Mouse (Mus musculus) kidney, embryonic 15.5 days (tissue): Measurements from ENCODE around the gene Urah. TPM values are rescaled to one million over a fixed set of nuclear protein-coding genes. Genes with fewer than 3 reads are reported as not detected.

Experiments used
- ATAC-seq: fragments of 200-750 bp; cut with Nextera tagmentation; replicated peaks from 2 replicates; pipeline ENCODE4 v1.8.0; 2017; ENCODE audit warnings: moderate TSS enrichment; ENCODE audit not compliant: low FRiP score
- H3K27ac ChIP-seq: fragments of 300-500 bp; sonication (generic); 2 replicates; pipeline ENCODE4 v1.5.1; 2015; ENCODE audit warnings: mild to moderate bottlenecking, inconsistent platforms
- H3K27me3 ChIP-seq: fragments of 300-500 bp; sonication (generic); 2 replicates; pipeline ENCODE4 v1.6.1; 2015; ENCODE audit warnings: inconsistent platforms
- H3K36me3 ChIP-seq: fragments of 300-500 bp; sonication (generic); 2 replicates; pipeline ENCODE4 v1.6.1; 2015; ENCODE audit warnings: inconsistent platforms
- H3K4me1 ChIP-seq: fragments of 300-500 bp; sonication (generic); 2 replicates; pipeline ENCODE4 v1.6.1; 2015; ENCODE audit warnings: inconsistent platforms
- H3K4me2 ChIP-seq: fragments of 300-500 bp; sonication (generic); 2 replicates; pipeline ENCODE4 v1.6.1; 2015; ENCODE audit warnings: moderate library complexity, mild to moderate bottlenecking, inconsistent platforms
- H3K4me3 ChIP-seq: fragments of 300-500 bp; sonication (generic); replicated peaks from 2 replicates; pipeline ENCODE4 v1.5.1; 2015; ENCODE audit warnings: mild to moderate bottlenecking, inconsistent platforms
- H3K9ac ChIP-seq: fragments of 300-500 bp; sonication (generic); 2 replicates; pipeline ENCODE4 v1.6.1; 2015; ENCODE audit warnings: mild to moderate bottlenecking, inconsistent platforms
- H3K9me3 ChIP-seq: fragments of 300-500 bp; sonication (generic); replicated peaks from 2 replicates; pipeline ENCODE4 v1.6.1; 2016; ENCODE audit warnings: inconsistent platforms
- WGBS: fragments of 180-500 bp; shearing (Covaris S2); methylation state at CpG from one replicate; pipeline ENCODE4 v1.1.7; 2015; ENCODE audit warnings: mixed read lengths; 5-methylcytosine and 5-hydroxymethylcytosine counted together
- polyA plus RNA-seq: library from polyadenylated mRNA; unstranded; fragments of >200 nt; fragmentation: Nextera tagmentation; extraction: Ambion mirVana; gene quantifications from 2 replicates; pipeline ENCODE4 v1.2.1, GENCODE M21; 2015

Gene Urah
- polyA plus RNA-seq, 1 experiment from 2014 or later: 0.62 TPM

GRCm38 (mm10) chr7:140857550-140858505 is 23.0 kb downstream of the Urah start, which contains the start of gene Bet1l:
Bet1l (minus strand) TSS chr7:140857577.
- 32% methylated on average over 40 of the region's 40 CpGs for WGBS

GRCm38 (mm10) chr7:140858746-140859145 is 23.9 kb downstream of the Urah start:
- WGBS: 96% methylated on average over 8 of the region's 8 CpGs
- Histone ChIP-seq H3K4me2 (peak overlapping the region; percentile 100), H3K36me3 (peaks cover 65% of the 10 kb centered on the region), H3K27me3 (no peaks in the 10 kb centered on the region), H3K9me3 (no peaks in the 10 kb centered on the region), H3K4me3 (peak overlapping the region; percentile 92), H3K27ac (no peak overlapping the region), H3K4me1 (peaks cover 28% of the 10 kb centered on the region), H3K9ac (0 out of 2 replicates have a peak overlapping the region, but pooled peaks have one; percentile 93)
- no peak for ATAC-seq

More at GRCm38 (mm10) chr7:140857550-140858505, 23.0 kb downstream of the Urah start, which contains the start of gene Bet1l:
- ATAC-seq: peak; percentile 49
- Histone ChIP-seq H3K4me3 (peak within 1 kb of the TSS; percentile 92), H3K4me1 (peaks cover 28% of the 10 kb centered on the region), H3K4me2 (peak within 1 kb of the TSS; percentile 100), H3K9ac (peak within 1 kb of the TSS; percentile 93), H3K9me3 (no peaks in the 10 kb centered on the region), H3K27ac (peak within 1 kb of the TSS; percentile 95), H3K27me3 (no peaks in the 10 kb centered on the region), H3K36me3 (peaks cover 65% of the 10 kb centered on the region)

- Histone ChIP-seq H3K9ac (no peak overlapping the region), H3K9me3 (no peaks in the 10 kb centered on the region), H3K4me2 (no peak overlapping the region), H3K4me3 (no peak overlapping the region), H3K27ac (no peak overlapping the region), H3K27me3 (no peaks in the 10 kb centered on the region), H3K4me1 (peaks cover 23% of the 10 kb centered on the region), H3K36me3 (peaks cover 68% of the 10 kb centered on the region)
- no peak for ATAC-seq
- WGBS: 65% methylated on average over 6 of the region's 6 CpGs
Measured at GRCm38 (mm10) chr7:140859997-140860396, 25.2 kb downstream of the Urah start.

GRCm38 (mm10) chr7:140860728-140861127 is 25.9 kb downstream of the Urah start:
- Histone ChIP-seq H3K27ac (no peak overlapping the region), H3K27me3 (no peaks in the 10 kb centered on the region), H3K36me3 (peaks cover 75% of the 10 kb centered on the region), H3K9ac (no peak overlapping the region), H3K9me3 (no peaks in the 10 kb centered on the region), H3K4me3 (no peak overlapping the region), H3K4me2 (no peak overlapping the region), H3K4me1 (peaks cover 16% of the 10 kb centered on the region)
- 95% methylated on average over 5 of the region's 5 CpGs for WGBS
- no peak for ATAC-seq

- Histone ChIP-seq H3K4me2 (no peak overlapping the region), H3K9ac (no peak overlapping the region), H3K27ac (no peak overlapping the region), H3K36me3 (peaks cover 80% of the 10 kb centered on the region), H3K4me3 (no peak overlapping the region), H3K4me1 (no peaks in the 10 kb centered on the region), H3K27me3 (no peaks in the 10 kb centered on the region), H3K9me3 (no peaks in the 10 kb centered on the region)
- ATAC-seq: no peak
- WGBS: 85% methylated on average over 12 of the region's 12 CpGs
Measured at GRCm38 (mm10) chr7:140864761-140865160, 29.9 kb downstream of the Urah start.

- no peaks in the 10 kb centered on the region for H3K27me3 ChIP-seq
- H3K4me2 ChIP-seq: no peak overlapping the region
- H3K27ac ChIP-seq: no peak overlapping the region
- no peak for ATAC-seq
- H3K4me3 ChIP-seq: no peak overlapping the region
- H3K9me3 ChIP-seq: no peaks in the 10 kb centered on the region
- peaks cover 68% of the 10 kb centered on the region for H3K36me3 ChIP-seq
- no peak overlapping the region for H3K9ac ChIP-seq
- no peaks in the 10 kb centered on the region for H3K4me1 ChIP-seq
- 91% methylated on average over 4 of the region's 4 CpGs for WGBS
Measured at GRCm38 (mm10) chr7:140874224-140874623, 39.4 kb downstream of the Urah start.

GRCm38 (mm10) chr7:140877364-140877763 is 42.5 kb downstream of the Urah start:
- H3K4me1 ChIP-seq: peaks cover 8% of the 10 kb centered on the region
- no peak for ATAC-seq
- H3K36me3 ChIP-seq: peaks cover 46% of the 10 kb centered on the region
- no peak overlapping the region for H3K27ac ChIP-seq
- H3K4me3 ChIP-seq: no peak overlapping the region
- WGBS: 85% methylated on average over 6 of the region's 6 CpGs
- no peak overlapping the region for H3K9ac ChIP-seq
- H3K9me3 ChIP-seq: no peaks in the 10 kb centered on the region
- H3K27me3 ChIP-seq: no peaks in the 10 kb centered on the region
- H3K4me2 ChIP-seq: no peak overlapping the region

- WGBS: 88% methylated on average over 7 of the region's 7 CpGs
- ATAC-seq: no peak
Measured at GRCm38 (mm10) chr7:140879355-140879754, 44.5 kb downstream of the Urah start.

GRCm38 (mm10) chr7:140880419-140880818 is 45.6 kb downstream of the Urah start:
- Histone ChIP-seq H3K9ac (no peak overlapping the region), H3K4me3 (peak overlapping the region; percentile 96), H3K9me3 (no peaks in the 10 kb centered on the region), H3K4me1 (peaks cover 23% of the 10 kb centered on the region), H3K36me3 (peaks cover 39% of the 10 kb centered on the region), H3K27me3 (no peaks in the 10 kb centered on the region), H3K4me2 (peak overlapping the region; percentile 88), H3K27ac (0 out of 2 replicates have a peak overlapping the region, but pooled peaks have one; percentile 25)
- no peak for ATAC-seq
- 80% methylated on average over 3 of the region's 3 CpGs for WGBS

More at GRCm38 (mm10) chr7:140879355-140879754, 44.5 kb downstream of the Urah start:
- Histone ChIP-seq H3K36me3 (peaks cover 38% of the 10 kb centered on the region), H3K9me3 (no peaks in the 10 kb centered on the region), H3K4me1 (peaks cover 23% of the 10 kb centered on the region), H3K27me3 (no peaks in the 10 kb centered on the region), H3K4me2 (no peak overlapping the region), H3K27ac (no peak overlapping the region), H3K9ac (no peak overlapping the region), H3K4me3 (no peak overlapping the region)

GRCm38 (mm10) chr7:140880865-140881515 is 46.2 kb downstream of the Urah start:
- 0 out of 2 replicates have a peak overlapping the region, but pooled peaks have one; percentile 25 for H3K27ac ChIP-seq
- ATAC-seq: no peak
- no peaks in the 10 kb centered on the region for H3K9me3 ChIP-seq
- peaks cover 23% of the 10 kb centered on the region for H3K4me1 ChIP-seq
- peak overlapping the region; percentile 88 for H3K4me2 ChIP-seq
- H3K27me3 ChIP-seq: no peaks in the 10 kb centered on the region
- H3K36me3 ChIP-seq: peaks cover 40% of the 10 kb centered on the region
- H3K9ac ChIP-seq: peak overlapping the region; percentile 83
- 12% methylated on average over 8 of the region's 8 CpGs for WGBS
- peak overlapping the region; percentile 96 for H3K4me3 ChIP-seq

- peaks cover 40% of the 10 kb centered on the region for H3K36me3 ChIP-seq
- H3K27me3 ChIP-seq: no peaks in the 10 kb centered on the region
- WGBS: under 1% methylated on average over 59 of the region's 59 CpGs
- peak within 1 kb of the TSS; percentile 95 for H3K27ac ChIP-seq
- peaks cover 23% of the 10 kb centered on the region for H3K4me1 ChIP-seq
- peak within 1 kb of the TSS; percentile 83 for H3K9ac ChIP-seq
- no peaks in the 10 kb centered on the region for H3K9me3 ChIP-seq
- ATAC-seq: peak; percentile 97
- peak within 1 kb of the TSS; percentile 88 for H3K4me2 ChIP-seq
- H3K4me3 ChIP-seq: peak within 1 kb of the TSS; percentile 96
Measured at GRCm38 (mm10) chr7:140881696-140882468, 47.1 kb downstream of the Urah start, which contains the start of the genes Psmd13 and Sirt3. Psmd13 (plus strand) TSS chr7:140881968. Sirt3 (minus strand) TSS chr7:140882309.
